Mouse (Mus musculus) forebrain, embryonic 12.5 days (tissue): Measurements from ENCODE around the gene 1810055G02Rik. TPM values are rescaled to one million over a fixed set of nuclear protein-coding genes. Genes with fewer than 3 reads are reported as not detected.

ENCODE experiments used
- ATAC-seq: fragments of 200-750 bp; cut with Nextera tagmentation; 2 replicates; pipeline ENCODE4 v1.8.0; 2017; ENCODE audit warnings: moderate TSS enrichment; ENCODE audit not compliant: low FRiP score
- H3K27ac ChIP-seq: fragments of 300-500 bp; sonication (generic); 2 replicates; pipeline ENCODE4 v1.5.1; 2016; ENCODE audit warnings: mild to moderate bottlenecking
- H3K27me3 ChIP-seq: fragments of 300-500 bp; sonication (generic); 2 replicates; pipeline ENCODE4 v1.6.1; 2016; ENCODE audit warnings: mild to moderate bottlenecking
- H3K36me3 ChIP-seq: fragments of 300-500 bp; sonication (generic); replicated peaks from 2 replicates; pipeline ENCODE4 v1.6.1; 2016; ENCODE audit warnings: mild to moderate bottlenecking
- H3K4me1 ChIP-seq: fragments of 300-500 bp; sonication (generic); 2 replicates; pipeline ENCODE4 v1.6.1; 2016
- H3K4me2 ChIP-seq: fragments of 300-500 bp; sonication (generic); 2 replicates; pipeline ENCODE4 v1.6.1; 2016; ENCODE audit warnings: mild to moderate bottlenecking, moderate library complexity
- H3K4me3 ChIP-seq: fragments of 300-500 bp; sonication (generic); replicated peaks from 2 replicates; pipeline ENCODE4 v1.5.1; 2016; ENCODE audit warnings: mild to moderate bottlenecking
- H3K9ac ChIP-seq: fragments of 300-500 bp; sonication (generic); 2 replicates; pipeline ENCODE4 v1.6.1; 2016; ENCODE audit warnings: mild to moderate bottlenecking
- H3K9me3 ChIP-seq: fragments of 300-500 bp; sonication (generic); 2 replicates; pipeline ENCODE4 v1.6.1; 2016
- WGBS: fragments of 180-500 bp; shearing (Covaris S2); methylation state at CpG from one replicate; pipeline ENCODE4 v1.1.7; 2016; 5-methylcytosine and 5-hydroxymethylcytosine counted together
- polyA plus RNA-seq: library from polyadenylated mRNA; unstranded; fragments of >200 nt; fragmentation: Nextera tagmentation; extraction: Ambion mirVana; gene quantifications from 2 replicates; pipeline ENCODE4 v1.2.1, GENCODE M21; 2016

Gene 1810055G02Rik
- polyA plus RNA-seq, 1 experiment from 2014 or later: 35.1 TPM

- peak overlapping the region; percentile 27; the same call in 1 of the 2 replicates for H3K27ac ChIP-seq
- H3K36me3 ChIP-seq: no peaks in the 10 kb centered on the region
- peak overlapping the region; percentile 93 for H3K4me2 ChIP-seq
- H3K9me3 ChIP-seq: no peaks in the 10 kb centered on the region
- H3K9ac ChIP-seq: 0 out of 2 replicates have a peak overlapping the region, but pooled peaks have one; percentile 93
- WGBS: 8% methylated on average over 1 of the region's 1 CpGs
- H3K4me1 ChIP-seq: peaks cover 46% of the 10 kb centered on the region
- H3K27me3 ChIP-seq: peaks cover 13% of the 10 kb centered on the region
- ATAC-seq: no peak
- peak overlapping the region; percentile 90 for H3K4me3 ChIP-seq
These were observed 23.7 kb upstream of the 1810055G02Rik start for GRCm38 (mm10) chr19:3684414-3684813.

- Histone ChIP-seq H3K27me3 (peaks cover 13% of the 10 kb centered on the region), H3K4me3 (peak overlapping the region; percentile 90), H3K9ac (peak overlapping the region; percentile 93), H3K27ac (0 out of 2 replicates have a peak overlapping the region, but pooled peaks have one; percentile 27), H3K36me3 (no peaks in the 10 kb centered on the region), H3K9me3 (no peaks in the 10 kb centered on the region), H3K4me1 (peaks cover 46% of the 10 kb centered on the region), H3K4me2 (peak overlapping the region; percentile 93)
- 0 out of 2 replicates have a peak, but pooled peaks have one; percentile 21 for ATAC-seq
- WGBS: 8% methylated on average over 11 of the region's 11 CpGs
These were observed 23.0 kb upstream of the 1810055G02Rik start for GRCm38 (mm10) chr19:3684957-3685580.

- WGBS: under 1% methylated on average over 45 of the region's 45 CpGs
- no peaks in the 10 kb centered on the region for H3K36me3 ChIP-seq
- peak; percentile 60 for ATAC-seq
- H3K27me3 ChIP-seq: peaks cover 13% of the 10 kb centered on the region
- peaks cover 45% of the 10 kb centered on the region for H3K4me1 ChIP-seq
- peak overlapping the region; percentile 93 for H3K9ac ChIP-seq
- peak overlapping the region; percentile 90 for H3K4me3 ChIP-seq
- peak overlapping the region; percentile 93 for H3K4me2 ChIP-seq
- no peaks in the 10 kb centered on the region for H3K9me3 ChIP-seq
- 0 out of 2 replicates have a peak overlapping the region, but pooled peaks have one; percentile 50 for H3K27ac ChIP-seq
These were observed 22.4 kb upstream of the 1810055G02Rik start for GRCm38 (mm10) chr19:3685611-3686214.

DNA sequence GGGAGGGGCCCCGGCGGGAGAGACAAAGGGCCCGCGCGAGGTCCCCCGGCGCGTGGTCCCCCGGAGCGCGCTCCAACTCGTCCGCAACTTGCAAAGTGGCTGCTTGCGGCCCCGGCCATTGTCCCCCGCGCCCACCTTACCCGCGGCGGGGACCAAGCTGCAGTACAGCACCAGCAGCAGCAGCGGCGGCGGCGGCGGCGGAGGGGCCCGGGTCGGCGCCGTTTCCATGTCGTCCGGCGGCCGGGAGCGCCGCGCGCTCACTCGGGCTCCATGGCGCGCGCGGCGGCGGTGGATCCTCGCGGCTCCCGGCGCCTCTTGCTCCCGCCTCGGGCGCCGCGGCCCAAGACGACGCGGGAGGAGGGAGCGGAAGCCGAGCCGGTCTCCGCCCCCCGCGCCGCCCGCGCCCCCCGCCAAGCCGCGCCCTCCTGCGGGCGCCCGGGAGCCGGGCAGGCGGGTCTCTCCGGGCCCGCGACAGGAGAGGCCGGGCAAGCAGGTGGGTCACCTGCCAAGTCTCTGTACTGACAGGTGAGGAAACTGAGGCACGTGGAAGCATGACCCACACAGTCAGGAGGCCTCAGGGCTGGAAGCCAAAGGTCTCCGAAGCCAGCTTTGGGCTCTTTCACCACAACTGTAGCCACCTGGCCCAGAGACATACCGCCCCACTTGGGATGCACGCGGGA lies 21.7 kb upstream of the 1810055G02Rik start, which contains the start of gene Lrp5:
Lrp5 (minus strand) TSS at position 350 of the 680 bp plus-strand sequence.
- Histone ChIP-seq H3K4me2 (peak within 1 kb of the TSS; percentile 93), H3K9ac (peak within 1 kb of the TSS; percentile 93), H3K27ac (0 out of 2 replicates have a peak within 1 kb of the TSS, but pooled peaks have one; percentile 50), H3K4me3 (peak within 1 kb of the TSS; percentile 90), H3K36me3 (no peaks in the 10 kb centered on the region), H3K27me3 (peaks cover 13% of the 10 kb centered on the region), H3K4me1 (peaks cover 39% of the 10 kb centered on the region), H3K9me3 (no peaks in the 10 kb centered on the region)
- ATAC-seq: peak; percentile 47
- under 1% methylated on average over 57 of the region's 83 CpGs for WGBS

DNA sequence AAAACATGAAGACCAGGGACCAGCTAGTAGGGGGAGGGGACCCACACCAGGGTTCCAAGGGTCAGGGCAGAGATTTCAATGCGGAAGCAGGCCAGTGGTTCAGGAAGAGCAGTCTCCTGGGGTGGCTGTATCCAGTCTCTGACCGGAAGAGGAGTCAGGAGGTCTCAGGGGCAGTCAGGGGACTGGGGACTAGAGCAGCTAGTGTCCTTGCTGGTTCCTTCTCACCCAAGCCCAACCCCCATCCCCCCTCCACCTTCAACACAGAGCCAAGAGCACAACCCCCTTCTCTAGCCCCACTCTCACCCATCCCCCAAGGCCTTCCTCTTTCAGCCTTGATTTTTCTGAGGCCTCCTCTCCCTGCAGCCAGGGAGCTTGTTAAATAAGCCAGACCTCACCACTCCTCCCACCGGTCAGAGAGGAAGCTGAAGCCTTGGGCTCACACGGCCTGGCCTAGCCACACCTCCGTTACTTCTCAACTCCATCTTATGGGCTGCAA lies 20.4 kb upstream of the 1810055G02Rik start:
- ATAC-seq: no peak
- 23% methylated on average over 5 of the region's 5 CpGs for WGBS
- no peaks in the 10 kb centered on the region for H3K9me3 ChIP-seq
- peaks cover 13% of the 10 kb centered on the region for H3K27me3 ChIP-seq
- H3K27ac ChIP-seq: 0 out of 2 replicates have a peak overlapping the region, but pooled peaks have one; percentile 56
- peaks cover 33% of the 10 kb centered on the region for H3K4me1 ChIP-seq
- no peak overlapping the region for H3K4me2 ChIP-seq
- no peak overlapping the region for H3K4me3 ChIP-seq
- no peaks in the 10 kb centered on the region for H3K36me3 ChIP-seq
- H3K9ac ChIP-seq: no peak overlapping the region

GRCm38 (mm10) chr19:3691337-3691736 lies 16.8 kb upstream of the 1810055G02Rik start:
- H3K4me1 ChIP-seq: peaks cover 13% of the 10 kb centered on the region
- no peak overlapping the region for H3K9ac ChIP-seq
- no peaks in the 10 kb centered on the region for H3K9me3 ChIP-seq
- no peak overlapping the region for H3K27ac ChIP-seq
- no peaks in the 10 kb centered on the region for H3K36me3 ChIP-seq
- no peak for ATAC-seq
- peaks cover 13% of the 10 kb centered on the region for H3K27me3 ChIP-seq
- WGBS: 89% methylated on average over 5 of the region's 5 CpGs
- H3K4me3 ChIP-seq: no peak overlapping the region
- H3K4me2 ChIP-seq: no peak overlapping the region

GRCm38 (mm10) chr19:3692414-3693145 lies 15.5 kb upstream of the 1810055G02Rik start:
- H3K27me3 ChIP-seq: peaks cover 5% of the 10 kb centered on the region; the same call in 1 of the 2 replicates
- no peak overlapping the region for H3K4me2 ChIP-seq
- no peaks in the 10 kb centered on the region for H3K36me3 ChIP-seq
- H3K27ac ChIP-seq: no peak overlapping the region
- no peak overlapping the region for H3K9ac ChIP-seq
- H3K4me3 ChIP-seq: no peak overlapping the region
- H3K9me3 ChIP-seq: no peaks in the 10 kb centered on the region
- peaks cover 5% of the 10 kb centered on the region; the same call in 1 of the 2 replicates for H3K4me1 ChIP-seq
- WGBS: 71% methylated on average over 6 of the region's 6 CpGs
- ATAC-seq: no peak

GRCm38 (mm10) chr19:3694476-3694875 lies 13.6 kb upstream of the 1810055G02Rik start:
- no peaks in the 10 kb centered on the region for H3K36me3 ChIP-seq
- H3K27ac ChIP-seq: no peak overlapping the region
- H3K9me3 ChIP-seq: no peaks in the 10 kb centered on the region
- no peaks in the 10 kb centered on the region for H3K27me3 ChIP-seq
- no peak overlapping the region for H3K4me2 ChIP-seq
- no peak overlapping the region for H3K9ac ChIP-seq
- no peak for ATAC-seq
- H3K4me1 ChIP-seq: no peaks in the 10 kb centered on the region
- WGBS: 79% methylated on average over 2 of the region's 2 CpGs
- H3K4me3 ChIP-seq: no peak overlapping the region

GRCm38 (mm10) chr19:3695006-3695405 lies 13.1 kb upstream of the 1810055G02Rik start:
- Histone ChIP-seq H3K27me3 (no peaks in the 10 kb centered on the region), H3K4me1 (no peaks in the 10 kb centered on the region), H3K9me3 (no peaks in the 10 kb centered on the region), H3K36me3 (no peaks in the 10 kb centered on the region), H3K4me2 (no peak overlapping the region), H3K4me3 (no peak overlapping the region), H3K27ac (no peak overlapping the region), H3K9ac (no peak overlapping the region)
- WGBS: 79% methylated on average over 3 of the region's 3 CpGs
- no peak for ATAC-seq

- no peak for ATAC-seq
- H3K9ac ChIP-seq: no peak overlapping the region
- 82% methylated on average over 4 of the region's 4 CpGs for WGBS
These were observed 12.6 kb upstream of the 1810055G02Rik start for GRCm38 (mm10) chr19:3695471-3695870.

DNA sequence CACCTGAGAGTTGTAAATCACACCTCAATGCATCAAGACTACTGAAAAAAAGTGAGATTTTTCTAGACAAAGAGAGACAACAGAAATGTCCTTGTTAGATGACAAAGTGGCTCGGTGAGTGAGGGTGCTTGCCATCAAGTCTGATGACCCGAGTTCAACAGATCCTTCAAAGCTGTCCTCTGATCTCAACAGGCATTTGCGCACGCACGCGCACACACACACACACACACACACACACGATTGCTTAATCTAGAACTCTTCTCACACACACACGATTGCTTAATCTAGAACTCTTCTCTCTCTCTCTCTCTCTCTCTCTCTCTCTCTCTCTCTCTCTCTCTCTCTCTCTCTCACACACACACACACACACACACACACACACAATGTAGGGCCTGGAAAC lies 12.1 kb upstream of the 1810055G02Rik start:
- no peaks in the 10 kb centered on the region for H3K36me3 ChIP-seq

More at GRCm38 (mm10) chr19:3695471-3695870, 12.6 kb upstream of the 1810055G02Rik start:
- no peak overlapping the region for H3K4me3 ChIP-seq
- no peak overlapping the region for H3K4me2 ChIP-seq
- no peaks in the 10 kb centered on the region for H3K4me1 ChIP-seq
- H3K27me3 ChIP-seq: no peaks in the 10 kb centered on the region
- no peaks in the 10 kb centered on the region for H3K9me3 ChIP-seq
- H3K27ac ChIP-seq: no peak overlapping the region
- no peaks in the 10 kb centered on the region for H3K36me3 ChIP-seq

More for the DNA sequence above, 12.1 kb upstream of the 1810055G02Rik start:
- ATAC-seq: no peak
- WGBS: 91% methylated on average over 8 of the region's 8 CpGs
- no peak overlapping the region for H3K4me2 ChIP-seq
- no peak overlapping the region for H3K27ac ChIP-seq
- H3K27me3 ChIP-seq: no peaks in the 10 kb centered on the region
- H3K9ac ChIP-seq: no peak overlapping the region
- no peak overlapping the region for H3K4me3 ChIP-seq
- H3K4me1 ChIP-seq: no peaks in the 10 kb centered on the region
- H3K9me3 ChIP-seq: no peaks in the 10 kb centered on the region
